Mouse (Mus musculus): ENCODE data around the gene Aaed1. TPM values are rescaled to one million over a fixed set of nuclear protein-coding genes. Genes with fewer than 3 reads are reported as not detected.

Gene Aaed1
- polyA plus RNA-seq, 1 experiment from 2014 or later, result 8.2 TPM

DNA sequence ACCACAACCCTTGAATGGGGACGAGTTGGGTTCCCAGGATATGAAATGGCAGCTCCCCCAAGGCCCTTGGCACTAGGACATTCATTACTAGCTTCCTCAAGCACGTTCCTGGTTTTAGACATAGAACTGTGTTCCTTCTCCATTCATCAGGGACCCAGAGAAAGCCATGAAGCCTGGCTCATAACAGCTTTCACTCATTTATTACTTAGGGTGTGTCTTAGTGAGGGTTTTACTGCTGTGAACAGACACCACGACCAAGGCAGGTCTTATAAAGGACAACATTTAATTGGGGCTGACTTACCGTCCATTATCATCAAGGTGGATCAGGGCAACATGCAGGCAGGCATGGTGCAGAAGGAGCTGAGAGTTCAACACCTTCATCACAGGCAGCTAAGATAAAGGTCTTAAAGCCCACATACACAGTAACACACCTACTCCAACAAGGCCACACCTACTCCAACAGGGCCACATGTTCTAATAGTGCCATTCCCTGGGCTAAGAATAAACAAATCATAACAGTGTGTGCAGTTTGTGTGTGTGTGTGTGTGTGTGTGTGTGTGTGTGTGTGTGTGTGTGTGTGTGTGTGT, 23.1 kb upstream of the Aaed1 start:
- no peak for ATAC-seq
- WGBS, result 65% methylated on average over 4 of the region's 4 CpGs
- Histone ChIP-seq H3K9me3 (ENCODE audit: control insufficient read depth, low read length) (no peaks in the 10 kb centered on the region), H3K27me3 (replicated peaks; ENCODE audit: control insufficient read depth, insufficient read depth, low read length) (no peaks in the 10 kb centered on the region), H3K4me1 (replicated peaks; ENCODE audit: control insufficient read depth, insufficient read depth, low read length) (no peaks in the 10 kb centered on the region), H3K4me2 (ENCODE audit: low read length) (no peak overlapping the region), H3K4me3 (replicated peaks; ENCODE audit: low read length) (no peak overlapping the region), H3K27ac (ENCODE audit: low read length) (no peak overlapping the region), H3K9ac (replicated peaks; ENCODE audit: low read depth, low read length) (no peak overlapping the region), H3K36me3 (ENCODE audit: control insufficient read depth, insufficient read depth) (no peaks in the 10 kb centered on the region)

DNA sequence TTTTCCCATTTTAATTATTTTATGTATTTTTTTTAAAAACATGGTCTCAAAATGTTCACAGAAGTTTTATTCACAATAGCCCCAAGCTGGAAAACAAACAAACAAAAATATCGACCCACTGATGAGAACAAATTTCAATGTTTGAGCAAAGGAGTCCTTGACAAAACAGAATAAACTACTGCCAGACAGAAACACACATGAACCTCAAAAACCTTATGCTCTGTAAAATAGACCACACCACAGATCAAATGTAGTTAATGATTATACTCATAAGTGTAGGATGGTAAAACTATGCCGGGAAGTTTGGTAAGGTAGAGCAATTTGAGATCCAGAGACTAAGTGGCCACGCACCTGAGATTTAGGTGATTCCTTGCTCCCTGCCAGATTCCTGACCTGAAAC, 20.6 kb upstream of the Aaed1 start:
- ATAC-seq, result no peak
- 87% methylated on average over 3 of the region's 3 CpGs for WGBS

DNA sequence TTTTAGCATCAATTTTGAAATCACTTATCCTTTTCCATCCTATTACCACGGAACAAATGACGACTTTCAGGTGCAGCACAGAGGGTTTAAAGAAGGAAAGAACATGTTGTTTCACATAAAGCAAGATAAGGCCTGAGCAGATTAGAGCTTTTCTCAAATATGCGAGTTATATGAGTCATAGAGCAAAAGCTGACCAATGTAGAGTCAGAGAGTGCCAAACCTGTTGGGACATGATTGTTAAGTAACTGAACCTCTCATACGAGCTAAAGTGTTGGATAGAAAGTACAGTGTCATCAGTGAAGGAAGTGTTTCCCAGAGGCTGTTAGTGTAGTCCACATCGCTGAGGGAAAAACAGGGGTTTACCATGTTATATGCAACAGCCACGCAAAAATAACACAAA, 19.8 kb upstream of the Aaed1 start:
- H3K27me3 ChIP-seq (replicated peaks; ENCODE audit: control insufficient read depth, insufficient read depth, low read length), result no peaks in the 10 kb centered on the region
- H3K27ac ChIP-seq (ENCODE audit: low read length), result no peak overlapping the region
- H3K4me2 ChIP-seq (ENCODE audit: low read length), result no peak overlapping the region
- ATAC-seq, result no peak
- no peak overlapping the region for H3K9ac ChIP-seq (replicated peaks; ENCODE audit: low read depth, low read length)
- no peaks in the 10 kb centered on the region for H3K9me3 ChIP-seq (ENCODE audit: control insufficient read depth, low read length)
- H3K4me1 ChIP-seq (replicated peaks; ENCODE audit: control insufficient read depth, insufficient read depth, low read length), result no peaks in the 10 kb centered on the region
- no peak overlapping the region for H3K4me3 ChIP-seq (replicated peaks; ENCODE audit: low read length)
- no peaks in the 10 kb centered on the region for H3K36me3 ChIP-seq (ENCODE audit: control insufficient read depth, insufficient read depth)
- WGBS, result 83% methylated on average over 6 of the region's 6 CpGs

More for the DNA sequence above, 20.6 kb upstream of the Aaed1 start:
- no peaks in the 10 kb centered on the region for H3K9me3 ChIP-seq (ENCODE audit: control insufficient read depth, low read length)
- no peak overlapping the region for H3K9ac ChIP-seq (replicated peaks; ENCODE audit: low read depth, low read length)
- no peak overlapping the region for H3K4me2 ChIP-seq (ENCODE audit: low read length)
- H3K4me1 ChIP-seq (replicated peaks; ENCODE audit: control insufficient read depth, insufficient read depth, low read length), result no peaks in the 10 kb centered on the region
- no peaks in the 10 kb centered on the region for H3K27me3 ChIP-seq (replicated peaks; ENCODE audit: control insufficient read depth, insufficient read depth, low read length)
- no peak overlapping the region for H3K27ac ChIP-seq (ENCODE audit: low read length)
- H3K4me3 ChIP-seq (replicated peaks; ENCODE audit: low read length), result no peak overlapping the region
- H3K36me3 ChIP-seq (ENCODE audit: control insufficient read depth, insufficient read depth), result no peaks in the 10 kb centered on the region

DNA sequence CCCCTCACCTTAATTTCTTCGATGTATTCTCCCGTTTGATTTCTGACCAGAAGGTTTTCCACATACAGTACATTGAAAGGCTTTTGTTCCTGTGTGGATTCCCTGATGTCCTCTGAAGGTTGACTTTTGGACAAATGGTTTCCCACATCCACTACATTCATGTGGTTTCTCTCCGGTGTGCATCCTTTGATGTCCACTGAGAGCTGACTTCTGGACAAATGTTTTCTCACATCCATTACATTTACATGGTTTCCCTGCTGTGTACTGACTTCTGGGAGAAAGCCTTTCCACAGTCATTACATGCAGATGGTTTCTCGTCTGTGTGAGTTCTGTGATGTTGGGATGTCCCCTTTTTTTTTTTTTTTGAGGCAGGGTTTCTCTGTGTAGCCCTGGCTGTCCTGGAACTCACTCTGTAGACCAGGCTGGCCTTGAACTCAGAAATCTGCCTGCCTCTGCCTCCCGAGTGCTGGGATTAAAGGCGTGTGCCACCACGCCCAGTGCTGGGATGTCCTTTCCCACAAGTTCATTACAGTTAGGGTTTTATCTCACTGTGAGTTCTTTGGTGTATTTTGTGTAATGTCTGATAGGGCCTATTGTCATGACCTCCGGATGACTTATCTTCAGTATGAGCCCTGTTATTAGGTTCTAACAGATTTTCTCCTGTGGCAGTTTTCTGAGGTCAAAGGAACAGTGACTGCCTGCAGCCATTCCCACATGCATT, 10.2 kb upstream of the Aaed1 start:
- no peak overlapping the region for H3K4me3 ChIP-seq (replicated peaks; ENCODE audit: low read length)
- 90% methylated on average over 8 of the region's 8 CpGs for WGBS
- no peak for ATAC-seq

DNA sequence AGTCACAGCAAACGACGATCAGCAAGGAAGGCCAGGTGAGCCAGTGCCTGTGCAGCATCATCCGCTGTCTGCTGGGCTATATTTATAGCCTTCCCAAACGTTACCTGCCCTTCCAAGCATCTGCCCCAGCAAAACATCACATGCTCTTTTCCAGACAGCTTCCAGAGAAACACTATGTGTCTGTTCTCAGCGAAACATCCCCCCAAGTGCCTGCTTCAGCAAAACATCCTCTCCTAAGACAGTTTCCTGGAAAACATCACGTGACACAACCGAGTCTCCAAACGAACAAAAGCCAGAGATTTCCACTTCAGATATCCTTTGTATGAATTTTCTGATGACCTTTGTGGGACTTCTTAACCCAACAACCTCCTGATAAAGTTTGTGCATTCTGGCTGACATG, 7.8 kb upstream of the Aaed1 start:
- Histone ChIP-seq H3K36me3 (ENCODE audit: control insufficient read depth, insufficient read depth) (no peaks in the 10 kb centered on the region), H3K4me1 (replicated peaks; ENCODE audit: control insufficient read depth, insufficient read depth, low read length) (no peaks in the 10 kb centered on the region), H3K27ac (ENCODE audit: low read length) (no peak overlapping the region), H3K4me3 (replicated peaks; ENCODE audit: low read length) (no peak overlapping the region), H3K27me3 (replicated peaks; ENCODE audit: control insufficient read depth, insufficient read depth, low read length) (no peaks in the 10 kb centered on the region), H3K9ac (replicated peaks; ENCODE audit: low read depth, low read length) (no peak overlapping the region), H3K4me2 (ENCODE audit: low read length) (no peak overlapping the region), H3K9me3 (ENCODE audit: control insufficient read depth, low read length) (no peaks in the 10 kb centered on the region)
- no peak for ATAC-seq
- 88% methylated on average over 8 of the region's 8 CpGs for WGBS

More for the DNA sequence above, 10.2 kb upstream of the Aaed1 start:
- Histone ChIP-seq H3K4me2 (ENCODE audit: low read length) (no peak overlapping the region), H3K9ac (replicated peaks; ENCODE audit: low read depth, low read length) (no peak overlapping the region), H3K4me1 (replicated peaks; ENCODE audit: control insufficient read depth, insufficient read depth, low read length) (no peaks in the 10 kb centered on the region), H3K27ac (ENCODE audit: low read length) (no peak overlapping the region), H3K9me3 (ENCODE audit: control insufficient read depth, low read length) (no peaks in the 10 kb centered on the region), H3K27me3 (replicated peaks; ENCODE audit: control insufficient read depth, insufficient read depth, low read length) (no peaks in the 10 kb centered on the region), H3K36me3 (ENCODE audit: control insufficient read depth, insufficient read depth) (no peaks in the 10 kb centered on the region)

DNA sequence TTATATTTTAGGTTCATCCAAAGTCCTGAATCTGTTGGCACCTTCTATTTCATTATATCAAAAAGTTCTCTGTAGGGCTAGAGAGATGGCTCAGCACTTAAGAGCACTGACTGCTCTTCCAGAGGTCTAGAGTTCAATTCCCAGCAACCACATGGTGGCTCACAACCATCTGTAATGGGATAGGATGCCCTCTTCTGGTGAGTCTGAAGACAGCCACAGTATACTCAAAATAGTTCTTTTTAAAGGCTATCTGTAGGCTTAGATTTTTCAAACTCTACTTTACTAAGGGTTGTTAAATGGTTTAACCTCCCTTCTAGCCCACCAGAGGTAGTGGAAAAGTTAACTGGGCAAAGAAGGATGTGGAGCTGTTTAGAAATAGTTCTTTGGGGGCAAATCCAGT, 7.3 kb upstream of the Aaed1 start:
- Histone ChIP-seq H3K9me3 (ENCODE audit: control insufficient read depth, low read length) (no peaks in the 10 kb centered on the region), H3K4me2 (ENCODE audit: low read length) (no peak overlapping the region), H3K36me3 (ENCODE audit: control insufficient read depth, insufficient read depth) (no peaks in the 10 kb centered on the region), H3K27me3 (replicated peaks; ENCODE audit: control insufficient read depth, insufficient read depth, low read length) (no peaks in the 10 kb centered on the region), H3K9ac (replicated peaks; ENCODE audit: low read depth, low read length) (no peak overlapping the region), H3K4me1 (replicated peaks; ENCODE audit: control insufficient read depth, insufficient read depth, low read length) (no peaks in the 10 kb centered on the region), H3K27ac (ENCODE audit: low read length) (no peak overlapping the region), H3K4me3 (replicated peaks; ENCODE audit: low read length) (no peak overlapping the region)
- ATAC-seq, result no peak

DNA sequence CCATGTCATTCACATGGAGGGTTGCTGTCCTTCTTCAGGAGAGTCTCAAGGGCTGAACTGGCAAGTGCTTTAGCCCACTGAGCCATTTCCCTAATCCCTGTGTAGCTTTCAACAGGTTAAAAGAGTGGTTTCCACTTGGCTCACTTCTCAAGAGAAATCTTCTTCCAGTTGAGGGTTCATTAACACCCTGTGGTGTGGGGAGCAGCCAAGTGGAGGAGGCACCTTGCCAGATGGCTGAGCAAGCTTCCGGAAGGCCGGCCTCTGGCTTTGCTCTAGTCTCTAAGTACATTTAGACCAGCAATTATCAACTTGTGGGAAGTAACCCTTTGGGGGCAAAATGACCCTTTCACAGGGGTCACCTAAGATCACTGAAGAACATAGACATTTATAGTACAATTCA, 5.8 kb upstream of the Aaed1 start:
- WGBS, result 39% methylated on average over 2 of the region's 2 CpGs
- H3K4me3 ChIP-seq (replicated peaks; ENCODE audit: low read length), result no peak overlapping the region
- no peak overlapping the region for H3K4me2 ChIP-seq (ENCODE audit: low read length)
- no peaks in the 10 kb centered on the region for H3K36me3 ChIP-seq (ENCODE audit: control insufficient read depth, insufficient read depth)
- H3K9ac ChIP-seq (replicated peaks; ENCODE audit: low read depth, low read length), result no peak overlapping the region
- H3K9me3 ChIP-seq (ENCODE audit: control insufficient read depth, low read length), result no peaks in the 10 kb centered on the region
- no peaks in the 10 kb centered on the region for H3K4me1 ChIP-seq (replicated peaks; ENCODE audit: control insufficient read depth, insufficient read depth, low read length)
- H3K27me3 ChIP-seq (replicated peaks; ENCODE audit: control insufficient read depth, insufficient read depth, low read length), result no peaks in the 10 kb centered on the region
- no peak overlapping the region for H3K27ac ChIP-seq (ENCODE audit: low read length)
- no peak for ATAC-seq

DNA sequence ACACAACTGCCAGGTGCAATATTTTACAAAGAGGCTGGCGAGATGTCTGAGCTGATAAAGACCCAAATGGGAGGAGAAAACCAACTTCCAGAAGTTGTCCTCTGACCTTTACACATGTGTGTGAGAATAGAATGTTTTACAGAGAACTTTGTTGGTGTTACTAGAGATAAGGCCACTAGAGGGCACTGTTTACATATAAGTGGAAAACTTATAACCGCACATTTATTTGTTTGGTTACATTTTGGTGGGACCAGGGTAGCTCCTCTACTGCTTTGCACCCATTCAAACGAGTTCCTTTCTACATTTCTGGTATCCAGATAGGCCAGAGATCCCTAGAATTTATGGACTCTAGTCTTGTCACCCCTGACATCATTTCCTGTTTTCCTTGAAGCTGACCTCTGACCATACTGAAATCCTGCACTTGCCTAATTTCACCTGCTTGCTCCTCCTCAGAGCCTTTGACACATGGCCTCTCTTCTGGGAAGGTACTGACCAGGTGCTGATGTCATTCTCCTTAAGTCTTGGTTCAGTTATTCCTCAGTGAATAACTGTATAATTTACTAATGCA, 3.1 kb upstream of the Aaed1 start:
- no peak overlapping the region for H3K4me3 ChIP-seq (replicated peaks; ENCODE audit: low read length)
- no peaks in the 10 kb centered on the region for H3K36me3 ChIP-seq (ENCODE audit: control insufficient read depth, insufficient read depth)
- no peak overlapping the region for H3K27ac ChIP-seq (ENCODE audit: low read length)
- H3K4me2 ChIP-seq (ENCODE audit: low read length), result no peak overlapping the region
- H3K9me3 ChIP-seq (ENCODE audit: control insufficient read depth, low read length), result no peaks in the 10 kb centered on the region
- H3K4me1 ChIP-seq (replicated peaks; ENCODE audit: control insufficient read depth, insufficient read depth, low read length), result no peaks in the 10 kb centered on the region
- ATAC-seq, result no peak
- under 1% methylated on average over 3 of the region's 3 CpGs for WGBS
- no peaks in the 10 kb centered on the region for H3K27me3 ChIP-seq (replicated peaks; ENCODE audit: control insufficient read depth, insufficient read depth, low read length)
- H3K9ac ChIP-seq (replicated peaks; ENCODE audit: low read depth, low read length), result no peak overlapping the region

DNA sequence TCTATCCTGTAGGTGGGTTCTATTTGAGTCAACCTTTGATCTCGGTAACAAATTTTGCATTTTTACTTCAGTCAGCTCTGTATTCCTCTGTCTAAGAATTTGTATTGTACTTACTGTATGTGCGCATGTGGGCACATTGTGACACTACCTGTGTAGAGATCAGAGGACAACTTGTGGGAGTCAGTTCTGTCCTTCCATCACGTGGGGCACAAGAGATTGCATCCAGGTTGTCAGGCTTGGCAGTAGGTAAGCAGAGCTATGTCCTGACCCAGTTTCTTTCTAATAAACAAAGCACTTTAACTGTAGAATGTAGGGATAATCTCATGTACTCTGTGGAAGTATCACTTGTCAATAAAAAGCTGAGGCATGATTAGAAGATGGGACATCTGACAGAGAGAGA, 1.5 kb upstream of the Aaed1 start:
- 69% methylated on average over 3 of the region's 3 CpGs for WGBS
- no peaks in the 10 kb centered on the region for H3K4me1 ChIP-seq (replicated peaks; ENCODE audit: control insufficient read depth, insufficient read depth, low read length)
- no peaks in the 10 kb centered on the region for H3K9me3 ChIP-seq (ENCODE audit: control insufficient read depth, low read length)
- no peak overlapping the region for H3K27ac ChIP-seq (ENCODE audit: low read length)
- H3K4me3 ChIP-seq (replicated peaks; ENCODE audit: low read length), result no peak overlapping the region
- H3K36me3 ChIP-seq (ENCODE audit: control insufficient read depth, insufficient read depth), result no peaks in the 10 kb centered on the region
- no peak overlapping the region for H3K4me2 ChIP-seq (ENCODE audit: low read length)
- no peaks in the 10 kb centered on the region for H3K27me3 ChIP-seq (replicated peaks; ENCODE audit: control insufficient read depth, insufficient read depth, low read length)
- no peak for ATAC-seq
- H3K9ac ChIP-seq (replicated peaks; ENCODE audit: low read depth, low read length), result no peak overlapping the region
